Mouse (Mus musculus) hindbrain, embryonic 15.5 days (tissue): ENCODE data around the gene Scn5a. TPM values are rescaled to one million over a fixed set of nuclear protein-coding genes. Genes with fewer than 3 reads are reported as not detected.
A peak's percentile ranks its signal among the peaks of the same experiment; 100 is the strongest.

Source experiments
- ATAC-seq: fragments of 200-750 bp; cut with Nextera tagmentation; 2 replicates; pipeline ENCODE4 v1.8.0; 2017; ENCODE audit warnings: low read depth, moderate number of reproducible peaks, moderate TSS enrichment; ENCODE audit not compliant: low FRiP score
- H3K27ac ChIP-seq: fragments of 300-500 bp; sonication (generic); replicated peaks from 2 replicates; pipeline ENCODE4 v1.5.1; 2015; ENCODE audit warnings: mild to moderate bottlenecking, inconsistent platforms
- H3K27me3 ChIP-seq: fragments of 300-500 bp; sonication (generic); 2 replicates; pipeline ENCODE4 v1.6.1; 2015; ENCODE audit warnings: control low read depth, inconsistent platforms
- H3K36me3 ChIP-seq: fragments of 300-500 bp; sonication (generic); 2 replicates; pipeline ENCODE4 v1.6.1; 2015; ENCODE audit warnings: control low read depth, inconsistent platforms
- H3K4me1 ChIP-seq: fragments of 300-500 bp; sonication (generic); replicated peaks from 2 replicates; pipeline ENCODE4 v1.6.1; 2015; ENCODE audit warnings: control low read depth, inconsistent platforms
- H3K4me2 ChIP-seq: fragments of 300-500 bp; sonication (generic); 2 replicates; pipeline ENCODE4 v1.6.1; 2015; ENCODE audit warnings: moderate library complexity, mild to moderate bottlenecking, inconsistent platforms
- H3K4me3 ChIP-seq: fragments of 300-500 bp; sonication (generic); 2 replicates; pipeline ENCODE4 v1.5.1; 2015; ENCODE audit warnings: mild to moderate bottlenecking, inconsistent platforms
- H3K9ac ChIP-seq: fragments of 300-500 bp; sonication (generic); 2 replicates; pipeline ENCODE4 v1.6.1; 2015; ENCODE audit warnings: inconsistent platforms
- H3K9me3 ChIP-seq: fragments of 300-500 bp; sonication (generic); 2 replicates; pipeline ENCODE4 v1.6.1; 2016; ENCODE audit warnings: control low read depth, inconsistent platforms
- WGBS: fragments of 180-500 bp; shearing (Covaris S2); methylation state at CpG from one replicate; pipeline ENCODE4 v1.1.7; 2015; 5-methylcytosine and 5-hydroxymethylcytosine counted together
- polyA plus RNA-seq: library from polyadenylated mRNA; unstranded; fragments of >200 nt; fragmentation: Nextera tagmentation; extraction: Ambion mirVana; gene quantifications from 2 replicates; pipeline ENCODE4 v1.2.1, GENCODE M21; 2015

Scn5a gene
- polyA plus RNA-seq, 1 experiment from 2014 or later, result 0.31 TPM

DNA sequence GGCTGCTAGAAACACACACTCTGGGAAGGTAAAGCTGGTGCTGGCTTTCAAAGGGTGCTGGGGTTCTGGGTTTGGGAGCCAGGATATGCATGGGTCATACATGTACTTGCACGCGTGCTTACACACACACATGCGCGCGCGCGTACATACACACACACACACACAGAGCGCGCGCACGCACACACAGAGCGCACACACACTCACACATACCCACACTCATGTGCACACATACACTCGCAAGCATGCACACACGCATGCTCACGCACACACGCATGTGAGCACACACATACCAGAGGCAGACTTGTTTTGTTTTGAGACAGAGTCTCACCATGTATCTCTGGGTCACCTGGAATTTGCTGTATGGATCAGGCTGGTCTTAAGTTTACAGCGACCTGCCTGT lies 1.4 kb upstream of the Scn5a start:
- H3K27ac ChIP-seq, result no peak overlapping the region
- H3K4me2 ChIP-seq, result no peak overlapping the region
- WGBS, result 91% methylated on average over 17 of the region's 17 CpGs
- H3K27me3 ChIP-seq, result peaks cover 68% of the 10 kb centered on the region
- no peaks in the 10 kb centered on the region for H3K36me3 ChIP-seq
- H3K4me3 ChIP-seq, result no peak overlapping the region
- no peak for ATAC-seq
- peaks cover 12% of the 10 kb centered on the region for H3K4me1 ChIP-seq
- H3K9ac ChIP-seq, result no peak overlapping the region
- no peaks in the 10 kb centered on the region for H3K9me3 ChIP-seq

DNA sequence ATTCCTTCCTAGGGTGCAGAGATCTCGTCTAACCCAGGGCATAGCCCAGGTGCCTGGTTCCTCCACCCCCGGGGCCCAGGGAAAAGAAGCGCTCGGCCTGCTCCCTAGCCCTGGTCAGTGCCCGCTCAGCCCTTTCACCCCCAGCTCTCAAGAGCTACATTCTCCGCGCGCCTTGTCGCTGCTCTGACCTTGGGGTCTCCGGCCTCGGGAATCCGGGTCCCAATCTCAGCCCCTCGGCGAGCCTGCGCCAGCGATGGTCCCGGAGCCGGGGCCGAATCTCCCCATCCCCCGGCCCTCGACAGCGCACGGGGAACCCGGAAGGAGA lies 543 bp downstream of the Scn5a start:
- ATAC-seq, result no peak
- H3K4me1 ChIP-seq, result peaks cover 12% of the 10 kb centered on the region
- peak overlapping the region; percentile 94 for H3K4me2 ChIP-seq
- H3K9ac ChIP-seq, result peak overlapping the region; percentile 41
- no peak overlapping the region for H3K27ac ChIP-seq
- H3K9me3 ChIP-seq, result no peaks in the 10 kb centered on the region
- peaks cover 84% of the 10 kb centered on the region for H3K27me3 ChIP-seq
- 1% methylated on average over 24 of the region's 24 CpGs for WGBS
- H3K4me3 ChIP-seq, result peak overlapping the region; percentile 49
- H3K36me3 ChIP-seq, result no peaks in the 10 kb centered on the region

DNA sequence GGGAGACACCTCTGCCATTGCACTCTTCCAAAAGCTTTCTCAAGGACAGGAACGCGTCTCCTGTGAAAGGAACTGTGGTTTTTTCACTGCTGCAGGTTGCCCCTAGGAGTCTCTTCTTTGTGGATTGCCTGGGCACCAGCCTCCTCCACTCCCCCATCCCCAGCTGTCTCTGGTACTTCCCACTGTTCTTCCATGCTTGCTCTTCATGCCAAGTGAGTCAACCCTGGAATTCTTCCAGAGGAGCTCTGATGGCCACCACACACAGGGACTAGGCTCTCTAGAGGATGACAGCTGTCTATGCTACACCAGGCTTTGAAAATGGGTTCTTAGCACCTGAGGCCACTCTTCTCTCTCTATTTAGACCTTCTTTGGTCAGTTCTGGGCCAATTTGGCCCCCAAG lies 1.8 kb downstream of the Scn5a start:
- peaks cover 87% of the 10 kb centered on the region for H3K27me3 ChIP-seq
- no peak for ATAC-seq
- no peaks in the 10 kb centered on the region for H3K36me3 ChIP-seq
- H3K4me2 ChIP-seq, result no peak overlapping the region
- no peak overlapping the region for H3K27ac ChIP-seq
- H3K4me1 ChIP-seq, result peaks cover 12% of the 10 kb centered on the region
- H3K9me3 ChIP-seq, result no peaks in the 10 kb centered on the region
- no peak overlapping the region for H3K9ac ChIP-seq
- no peak overlapping the region for H3K4me3 ChIP-seq
- 73% methylated on average over 2 of the region's 2 CpGs for WGBS

DNA sequence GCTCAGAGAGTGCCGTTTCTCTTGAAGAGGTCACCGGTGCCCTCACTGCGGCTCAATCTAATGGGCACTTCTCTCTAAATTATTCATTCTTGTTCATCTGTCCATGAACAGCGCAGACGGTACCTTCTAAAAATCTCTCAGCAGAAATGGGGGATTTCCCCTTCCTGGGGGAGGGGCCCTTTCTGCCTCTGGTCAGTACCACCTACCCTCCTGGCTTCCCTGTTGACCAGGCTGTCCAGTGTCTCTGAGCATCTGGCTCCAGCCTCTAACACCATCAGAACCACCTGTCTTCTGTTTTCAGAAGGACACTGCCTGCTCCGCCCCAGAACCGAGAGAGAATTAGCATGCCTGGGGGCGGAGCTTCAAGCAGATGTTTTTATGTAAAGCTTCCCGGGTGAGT lies 3.1 kb downstream of the Scn5a start:
- ATAC-seq, result no peak
- 46% methylated on average over 9 of the region's 9 CpGs for WGBS

DNA sequence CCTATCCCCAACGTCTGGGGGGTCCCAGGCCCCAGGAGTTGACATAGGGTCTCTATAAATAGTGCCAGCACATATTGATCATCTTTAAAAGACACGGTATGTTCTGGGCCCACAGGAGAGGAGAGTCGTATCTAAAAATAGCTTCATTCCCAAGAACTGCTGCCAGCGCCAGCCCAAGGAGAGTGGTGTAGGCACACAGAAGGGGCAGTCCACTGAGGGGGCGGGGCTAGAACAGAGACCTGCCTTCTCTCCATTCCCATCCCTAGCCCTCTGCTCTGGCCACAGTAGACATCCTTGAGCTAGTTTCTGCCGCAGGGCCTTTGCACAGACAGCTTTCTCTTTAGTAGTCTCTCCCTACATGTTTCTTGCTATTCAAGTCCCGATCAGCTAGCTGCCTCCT lies 4.5 kb downstream of the Scn5a start:
- Histone ChIP-seq H3K4me3 (no peak overlapping the region), H3K27ac (no peak overlapping the region), H3K27me3 (peaks cover 92% of the 10 kb centered on the region), H3K4me2 (no peak overlapping the region), H3K9me3 (no peaks in the 10 kb centered on the region), H3K4me1 (peaks cover 24% of the 10 kb centered on the region), H3K9ac (no peak overlapping the region), H3K36me3 (no peaks in the 10 kb centered on the region)
- 76% methylated on average over 7 of the region's 7 CpGs for WGBS
- no peak for ATAC-seq

More for the DNA sequence above, 3.1 kb downstream of the Scn5a start:
- Histone ChIP-seq H3K27ac (no peak overlapping the region), H3K4me2 (no peak overlapping the region), H3K27me3 (peaks cover 93% of the 10 kb centered on the region), H3K9ac (no peak overlapping the region), H3K4me3 (no peak overlapping the region), H3K9me3 (no peaks in the 10 kb centered on the region), H3K4me1 (peaks cover 22% of the 10 kb centered on the region), H3K36me3 (no peaks in the 10 kb centered on the region)

DNA sequence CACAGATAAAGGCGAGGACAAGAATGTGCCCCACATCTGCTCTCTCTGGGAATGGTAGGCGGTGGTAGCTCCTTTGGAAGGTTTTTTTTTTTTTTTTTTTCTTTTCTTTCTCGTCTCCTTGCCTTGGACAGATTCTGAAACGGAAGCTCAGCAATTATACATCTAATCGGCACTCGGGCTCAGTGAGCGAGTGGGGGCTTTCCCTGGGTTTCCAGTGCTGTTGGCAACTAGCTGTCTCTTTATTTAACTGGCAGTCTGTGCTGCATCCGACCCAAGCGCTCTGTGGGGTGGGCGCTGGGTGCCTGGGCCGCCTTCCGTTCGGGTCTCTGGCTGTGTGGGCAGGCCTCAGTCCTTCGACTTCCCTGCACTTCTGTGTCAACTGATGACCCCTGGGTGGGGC lies 5.8 kb downstream of the Scn5a start:
- Histone ChIP-seq H3K27me3 (peaks cover 98% of the 10 kb centered on the region), H3K4me1 (peaks cover 12% of the 10 kb centered on the region), H3K27ac (no peak overlapping the region), H3K36me3 (no peaks in the 10 kb centered on the region), H3K4me3 (no peak overlapping the region), H3K9ac (no peak overlapping the region), H3K4me2 (no peak overlapping the region), H3K9me3 (no peaks in the 10 kb centered on the region)
- WGBS, result 45% methylated on average over 14 of the region's 14 CpGs
- ATAC-seq, result no peak

DNA sequence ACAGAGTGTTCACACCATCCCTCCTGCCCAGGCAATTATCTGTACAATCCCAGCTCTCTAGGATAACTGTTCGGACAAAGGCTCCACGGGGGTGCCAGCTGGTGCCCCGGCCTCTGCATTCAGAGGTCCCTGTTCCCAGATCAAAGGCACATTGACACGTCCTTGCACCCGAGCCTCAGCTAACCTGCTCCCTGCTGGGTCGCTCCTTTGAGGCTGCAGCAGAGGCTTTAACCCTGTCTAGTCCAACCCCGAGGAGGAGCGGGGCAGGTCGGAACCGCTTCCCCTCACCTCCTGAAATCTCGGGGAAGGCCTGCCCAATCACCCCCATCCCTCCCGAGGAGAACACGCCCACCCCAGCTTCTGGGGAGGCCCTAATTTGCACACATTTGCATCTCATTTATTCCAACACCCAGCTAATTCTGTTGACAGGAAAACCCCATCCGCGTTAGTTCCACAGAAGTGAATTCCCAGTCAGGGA lies 7.4 kb downstream of the Scn5a start:
- Histone ChIP-seq H3K4me1 (peaks cover 12% of the 10 kb centered on the region), H3K9me3 (no peaks in the 10 kb centered on the region), H3K27ac (no peak overlapping the region), H3K36me3 (no peaks in the 10 kb centered on the region), H3K9ac (no peak overlapping the region), H3K4me3 (no peak overlapping the region), H3K27me3 (peaks cover 98% of the 10 kb centered on the region), H3K4me2 (peak overlapping the region; percentile 31)
- 3% methylated on average over 15 of the region's 15 CpGs for WGBS
- 0 out of 2 replicates have a peak, but pooled peaks have one; percentile 20 for ATAC-seq

DNA sequence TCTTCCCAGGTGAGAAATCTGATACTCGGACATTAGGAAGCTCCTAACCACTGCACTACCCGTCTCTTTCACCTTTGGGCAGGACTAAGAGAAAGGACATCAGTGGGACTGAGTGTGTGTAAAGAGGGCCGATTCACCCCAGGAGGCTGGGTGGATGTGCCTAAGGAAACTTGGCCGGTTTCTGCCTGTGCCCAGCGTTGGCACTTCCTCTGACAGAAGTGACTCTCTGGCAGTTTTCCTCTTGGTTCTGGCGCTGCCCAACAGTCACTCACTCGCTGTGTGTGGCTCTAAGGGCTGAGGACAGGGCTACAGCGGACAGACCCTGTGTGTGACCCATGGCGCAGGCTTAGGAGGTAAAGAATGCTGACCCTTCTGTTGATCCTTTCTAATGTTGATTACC lies 8.2 kb downstream of the Scn5a start:
- no peaks in the 10 kb centered on the region for H3K9me3 ChIP-seq
- WGBS, result 14% methylated on average over 9 of the region's 9 CpGs
- no peak overlapping the region for H3K27ac ChIP-seq
- no peak for ATAC-seq
- H3K9ac ChIP-seq, result no peak overlapping the region
- H3K27me3 ChIP-seq, result peaks cover 98% of the 10 kb centered on the region
- peaks cover 12% of the 10 kb centered on the region for H3K4me1 ChIP-seq
- H3K4me2 ChIP-seq, result no peak overlapping the region
- H3K36me3 ChIP-seq, result no peaks in the 10 kb centered on the region
- H3K4me3 ChIP-seq, result no peak overlapping the region

DNA sequence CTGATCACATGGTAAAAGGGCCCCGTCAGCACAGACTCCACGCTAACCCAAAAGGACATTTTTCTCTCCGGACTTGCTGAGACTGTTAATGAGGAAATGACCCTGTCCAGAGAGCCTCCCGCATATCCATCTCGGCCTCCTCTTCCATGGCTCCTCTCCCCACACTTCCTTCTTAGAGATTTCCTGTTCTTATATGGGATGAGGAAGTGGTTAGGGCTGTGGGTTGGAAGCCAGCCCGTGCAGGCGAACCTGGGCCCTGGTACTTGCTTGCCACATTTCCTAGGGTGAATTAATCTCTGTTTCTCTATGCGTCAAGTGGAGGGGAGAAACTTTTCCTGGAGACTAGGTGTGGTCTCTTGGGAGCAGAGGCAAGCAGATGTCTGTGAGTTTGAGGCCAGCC lies 10.1 kb downstream of the Scn5a start:
- Histone ChIP-seq H3K27me3 (peaks cover 96% of the 10 kb centered on the region), H3K36me3 (no peaks in the 10 kb centered on the region), H3K4me2 (no peak overlapping the region), H3K4me3 (no peak overlapping the region), H3K9me3 (no peaks in the 10 kb centered on the region), H3K27ac (no peak overlapping the region), H3K4me1 (peaks cover 12% of the 10 kb centered on the region), H3K9ac (no peak overlapping the region)
- 78% methylated on average over 8 of the region's 8 CpGs for WGBS
- no peak for ATAC-seq

DNA sequence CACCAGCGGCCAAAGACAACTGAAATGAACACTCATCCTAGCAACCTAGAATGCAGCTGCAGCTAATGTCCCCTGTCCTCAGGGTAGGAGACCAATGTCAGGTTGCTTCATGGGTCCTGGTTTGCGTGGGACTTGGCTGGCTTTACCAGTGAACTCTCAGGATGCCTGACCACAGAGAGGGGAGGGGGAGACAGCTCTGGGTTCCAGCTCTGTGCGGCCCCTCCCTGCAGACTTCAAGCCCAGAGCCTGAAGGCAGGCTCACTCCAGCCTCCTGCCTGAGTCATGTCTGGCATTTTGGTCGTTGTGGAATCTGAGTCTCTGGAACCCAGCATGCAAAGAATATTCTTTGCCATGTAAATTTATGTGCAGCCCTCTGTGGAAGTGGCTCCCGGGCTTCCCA lies 11.0 kb downstream of the Scn5a start:
- Histone ChIP-seq H3K27me3 (peaks cover 88% of the 10 kb centered on the region), H3K4me1 (peaks cover 12% of the 10 kb centered on the region), H3K36me3 (no peaks in the 10 kb centered on the region), H3K4me3 (no peak overlapping the region), H3K27ac (no peak overlapping the region), H3K9ac (no peak overlapping the region), H3K9me3 (no peaks in the 10 kb centered on the region), H3K4me2 (no peak overlapping the region)
- no peak for ATAC-seq
- WGBS, result 76% methylated on average over 5 of the region's 5 CpGs

DNA sequence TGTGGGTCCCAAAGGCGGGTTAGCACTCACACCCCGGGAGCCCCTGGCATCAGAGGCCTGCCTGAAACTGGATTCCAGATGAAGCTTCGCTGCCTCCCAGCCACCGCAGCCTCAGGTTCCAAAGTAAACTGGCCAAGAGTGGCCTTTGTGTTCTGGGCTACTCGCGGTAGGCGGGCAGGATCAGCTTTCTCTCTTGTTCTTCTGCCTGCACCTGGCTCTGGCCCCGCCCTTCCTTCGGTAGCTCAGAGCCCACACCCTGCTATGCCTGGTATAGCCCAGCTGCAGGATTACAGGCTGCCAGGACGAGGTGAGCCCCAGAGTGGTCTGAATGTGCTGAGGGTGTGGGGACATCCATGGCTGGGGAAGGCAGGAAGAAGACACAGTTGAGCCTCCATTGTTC lies 12.6 kb downstream of the Scn5a start:
- H3K4me2 ChIP-seq, result no peak overlapping the region
- 7% methylated on average over 10 of the region's 10 CpGs for WGBS
- no peak overlapping the region for H3K27ac ChIP-seq
- H3K36me3 ChIP-seq, result no peaks in the 10 kb centered on the region
- no peak for ATAC-seq
- peaks cover 80% of the 10 kb centered on the region for H3K27me3 ChIP-seq
- H3K4me1 ChIP-seq, result peaks cover 18% of the 10 kb centered on the region
- no peak overlapping the region for H3K4me3 ChIP-seq
- no peaks in the 10 kb centered on the region for H3K9me3 ChIP-seq
- no peak overlapping the region for H3K9ac ChIP-seq

DNA sequence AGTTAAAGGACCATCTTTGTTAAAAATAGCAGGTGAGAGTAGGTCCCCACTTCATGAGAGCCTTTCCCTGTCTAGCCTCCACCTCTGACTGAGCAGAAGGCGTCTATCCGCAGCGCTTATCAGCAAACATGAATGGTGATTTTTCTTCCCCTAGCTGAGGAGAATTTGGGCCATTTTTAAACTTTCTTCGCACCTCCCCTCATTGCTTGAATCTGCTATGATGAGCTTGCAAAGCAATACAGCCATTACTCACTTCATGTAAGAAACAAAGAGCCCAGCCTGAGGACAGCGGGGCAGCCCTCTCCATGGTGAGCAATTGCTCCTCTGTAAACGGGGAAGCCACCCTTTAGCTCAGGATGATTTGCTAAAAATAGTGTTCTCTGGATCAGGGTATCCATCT lies 14.0 kb downstream of the Scn5a start:
- Histone ChIP-seq H3K27me3 (peaks cover 71% of the 10 kb centered on the region), H3K9me3 (no peaks in the 10 kb centered on the region), H3K4me2 (no peak overlapping the region), H3K9ac (no peak overlapping the region), H3K4me1 (peaks cover 13% of the 10 kb centered on the region), H3K27ac (no peak overlapping the region), H3K36me3 (no peaks in the 10 kb centered on the region), H3K4me3 (no peak overlapping the region)
- ATAC-seq, result no peak
- 68% methylated on average over 6 of the region's 6 CpGs for WGBS

DNA sequence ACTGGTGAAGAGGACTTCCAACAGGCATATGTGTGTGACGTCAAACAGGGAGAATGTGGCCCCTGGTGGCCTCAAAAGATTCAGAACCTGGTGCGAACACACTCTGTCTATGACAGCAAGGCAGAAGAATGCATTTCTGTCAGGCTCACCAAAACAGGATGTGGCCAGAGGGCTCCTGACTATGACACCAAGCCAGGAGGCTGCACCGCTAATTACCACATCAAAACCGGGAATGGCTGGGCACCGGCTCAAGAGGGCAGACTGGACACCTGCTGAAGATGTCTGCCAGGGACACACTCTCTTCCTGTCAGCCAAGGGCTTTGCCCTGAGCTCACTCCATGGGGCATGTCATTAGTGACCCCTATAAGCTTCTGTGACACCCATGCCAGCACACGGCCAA lies 15.2 kb downstream of the Scn5a start:
- Histone ChIP-seq H3K9me3 (no peaks in the 10 kb centered on the region), H3K4me2 (no peak overlapping the region), H3K9ac (no peak overlapping the region), H3K27me3 (peaks cover 62% of the 10 kb centered on the region), H3K36me3 (no peaks in the 10 kb centered on the region), H3K4me3 (no peak overlapping the region), H3K27ac (no peak overlapping the region), H3K4me1 (peaks cover 13% of the 10 kb centered on the region)
- WGBS, result 63% methylated on average over 6 of the region's 6 CpGs
- ATAC-seq, result no peak
